Comparison of ENCODE assay signal across 21 mouse cellular contexts in the genomic region with DNA sequence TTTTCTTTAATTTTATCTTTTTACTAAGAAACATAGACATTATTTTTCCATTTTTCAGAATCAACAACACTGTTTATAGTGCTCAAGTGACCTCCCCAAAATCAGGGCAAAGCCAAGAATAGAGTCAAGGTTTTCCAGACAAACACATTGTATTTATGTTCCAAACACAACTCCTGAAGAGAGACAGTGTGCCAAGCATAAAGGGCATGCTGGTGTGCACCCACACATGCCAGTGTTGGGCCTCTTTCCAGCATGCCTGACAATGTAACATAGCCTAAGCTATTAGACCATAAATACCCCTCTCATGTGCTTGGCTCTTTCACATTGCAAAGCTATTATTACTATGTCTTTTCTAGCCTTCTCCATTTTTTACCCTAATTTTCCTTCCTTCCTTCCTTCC.
"Had no signal": no experiment of that assay in that cellular context is flagged by ENCODE, and none has a peak within 500 bp of the region (broad histone marks: within the 10 kb centered on the region; RNA-seq: fewer than 3 reads in every experiment).

No protein-coding gene starts in this region.

- H3K4me2 ChIP-seq: liver, embryonic 15.5 days; lung, embryonic 15.5 days; midbrain, embryonic 12.5 days; neural tube, embryonic 13.5 days; neural tube, embryonic 15.5 days had no signal

- H3K9me3 ChIP-seq: liver, embryonic 15.5 days; lung, embryonic 15.5 days; midbrain, embryonic 10.5 days; midbrain, embryonic 12.5 days; neural tube, embryonic 13.5 days; neural tube, embryonic 15.5 days had no signal

- ATAC-seq: liver, postnatal 0 days; lung, postnatal 0 days; midbrain, embryonic 16.5 days had no signal

- H3K9ac ChIP-seq: liver, embryonic 15.5 days; liver, postnatal 0 days; lung, embryonic 15.5 days; midbrain, embryonic 12.5 days; neural tube, embryonic 13.5 days; neural tube, embryonic 15.5 days had no signal

- H3K36me3 ChIP-seq: liver, embryonic 15.5 days; lung, embryonic 15.5 days; midbrain, embryonic 10.5 days; neural tube, embryonic 13.5 days; neural tube, embryonic 15.5 days had no signal

- H3K4me3 ChIP-seq: liver, embryonic 15.5 days; lung, embryonic 15.5 days; midbrain, embryonic 10.5 days; midbrain, embryonic 12.5 days; myocyte; neural tube, embryonic 13.5 days; neural tube, embryonic 15.5 days had no signal

- H3K27me3 ChIP-seq: liver, embryonic 15.5 days; lung, embryonic 15.5 days; midbrain, embryonic 12.5 days; neural tube, embryonic 13.5 days; neural tube, embryonic 15.5 days had no signal

- H3K27ac ChIP-seq: lung, embryonic 15.5 days; midbrain, embryonic 10.5 days; midbrain, embryonic 12.5 days; neural tube, embryonic 13.5 days; neural tube, embryonic 15.5 days had no signal

- DNase-seq: liver, postnatal 0 days; lung, adult 2 months; lung, postnatal 4 days; midbrain, embryonic 14.5 days; retina, postnatal 1 day; right cerebral cortex, adult 18-20 months; right cerebral cortex, postnatal 25 days; right cerebral cortex, postnatal 4 days; spleen, adult 18-20 months; thymus, adult 18-20 months; thymus, postnatal 14 days; thymus, postnatal 36 days had no signal
